Mouse (Mus musculus) adrenal gland, postnatal 10 days (tissue): Measurements from ENCODE around the gene Impg2. TPM values are rescaled to one million over a fixed set of nuclear protein-coding genes. Genes with fewer than 3 reads are reported as not detected.
A peak's percentile ranks its signal among the peaks of the same experiment; 100 is the strongest.

Experiments
- DNase-seq: peaks from one replicate; pipeline ENCODE4 v3.0.0; 2021; ENCODE audit warnings: mixed read lengths
- long read RNA-seq, 2 experiments: library from polyadenylated mRNA; stranded (forward); transcript quantifications; one replicate each; pipeline ENCODE4 v2.0.0; 2021
- total RNA-seq, 2 experiments: library from RNA; stranded (reverse); gene quantifications; 2 replicates each; pipeline ENCODE4 v1.2.3; 2021

Gene Impg2
- 1 to 10 TPM in 1 of 2 experiments, under 1 TPM in 1; 0.30 to 1.1 TPM for total RNA-seq
- long read RNA-seq, experiment 1, result 0 reads
- long read RNA-seq, experiment 2, result 0 reads

DNA sequence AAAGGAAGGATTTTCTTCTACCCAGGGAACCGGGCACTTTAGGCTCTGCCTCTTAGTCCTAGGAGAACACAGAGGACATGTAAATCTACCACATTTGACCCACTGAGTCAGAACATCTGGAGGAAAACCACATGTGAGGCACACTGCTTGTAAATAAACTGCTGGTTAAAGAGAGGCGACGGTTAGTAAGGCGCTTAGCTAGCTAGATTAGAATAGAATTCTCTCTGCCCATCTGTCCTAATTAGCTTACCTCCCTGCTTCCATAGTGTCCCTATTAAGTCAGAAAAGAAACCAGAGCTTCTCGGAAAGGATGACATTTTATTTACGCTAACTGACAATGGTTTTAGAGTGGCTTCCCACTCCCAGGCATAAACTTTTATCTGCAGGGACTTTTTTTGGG lies at the start of gene Impg2:
Gene Impg2, plus strand, starts transcription at position 263 of the 400 bp plus-strand sequence.
- DNase-seq, result no peak

DNA sequence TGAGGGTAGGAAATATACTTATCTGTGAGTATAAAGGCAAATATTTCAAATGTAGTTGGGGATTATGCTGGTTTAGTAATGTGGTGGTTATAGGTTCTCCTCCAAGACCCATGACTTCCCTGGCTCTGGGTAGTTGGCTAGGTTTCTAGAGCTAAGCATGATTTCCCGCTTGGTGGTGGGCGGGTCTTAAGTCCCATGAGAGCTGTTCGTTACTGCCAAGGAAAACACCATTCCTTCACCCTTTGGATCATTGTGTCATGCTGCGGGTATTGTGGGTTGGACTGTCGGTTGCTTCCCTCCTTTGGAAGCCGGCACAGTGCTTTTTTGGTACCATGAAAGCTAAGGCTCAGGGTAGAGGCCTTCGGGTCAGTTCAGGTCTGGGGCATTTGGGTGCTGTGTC lies 40.6 kb upstream of the Impg2 start:
- peak; percentile 16 for DNase-seq

GRCm38 (mm10) chr16:56170247-56170646 lies 33.9 kb upstream of the Impg2 start:
- DNase-seq, result no peak

- peak; percentile 30 for DNase-seq
These were observed 28.1 kb upstream of the Impg2 start for GRCm38 (mm10) chr16:56175867-56176581.

DNA sequence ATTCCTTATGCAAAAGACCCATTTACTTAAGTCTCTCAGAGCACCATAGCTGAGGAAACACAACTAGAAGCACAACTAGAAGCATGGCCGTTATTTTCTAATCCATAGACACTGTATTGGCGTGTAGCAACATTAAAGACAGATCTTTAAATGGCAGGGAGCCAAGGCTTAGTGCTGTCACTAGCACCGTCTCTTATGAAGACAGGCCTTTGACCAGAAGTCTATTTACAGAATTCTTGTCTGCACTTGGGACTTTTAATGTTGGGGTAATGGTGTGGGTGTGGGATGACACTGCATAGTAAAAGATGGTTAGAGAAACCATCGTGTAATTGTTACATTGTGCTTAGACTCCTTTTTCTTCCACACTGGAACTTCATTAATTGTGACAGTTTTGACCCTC lies 17.2 kb upstream of the Impg2 start:
- no peak for DNase-seq

GRCm38 (mm10) chr16:56188198-56188597 lies 15.9 kb upstream of the Impg2 start:
- no peak for DNase-seq

- no peak for DNase-seq
These were observed 8.6 kb downstream of the Impg2 start for GRCm38 (mm10) chr16:56212740-56213139.

DNA sequence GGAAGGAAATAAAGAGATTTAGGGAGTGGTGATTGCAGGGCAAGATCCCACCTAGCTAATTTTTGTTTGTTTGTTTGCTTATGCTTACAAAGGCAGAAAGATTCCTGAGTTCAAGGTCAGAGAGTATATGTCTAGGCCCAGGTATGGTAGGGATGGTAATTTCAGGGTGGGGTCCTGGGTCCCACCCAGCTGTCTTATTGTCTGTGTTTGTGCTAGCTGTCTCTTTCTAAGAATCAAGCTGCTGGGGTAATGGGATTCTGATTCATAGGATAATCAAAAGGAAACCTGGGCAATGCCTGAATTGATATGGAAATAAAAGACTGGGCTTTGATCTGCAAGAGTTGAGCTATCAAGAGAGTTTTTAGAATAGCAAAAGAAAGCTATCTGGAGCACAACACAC lies 23.6 kb downstream of the Impg2 start:
- no peak for DNase-seq

DNA sequence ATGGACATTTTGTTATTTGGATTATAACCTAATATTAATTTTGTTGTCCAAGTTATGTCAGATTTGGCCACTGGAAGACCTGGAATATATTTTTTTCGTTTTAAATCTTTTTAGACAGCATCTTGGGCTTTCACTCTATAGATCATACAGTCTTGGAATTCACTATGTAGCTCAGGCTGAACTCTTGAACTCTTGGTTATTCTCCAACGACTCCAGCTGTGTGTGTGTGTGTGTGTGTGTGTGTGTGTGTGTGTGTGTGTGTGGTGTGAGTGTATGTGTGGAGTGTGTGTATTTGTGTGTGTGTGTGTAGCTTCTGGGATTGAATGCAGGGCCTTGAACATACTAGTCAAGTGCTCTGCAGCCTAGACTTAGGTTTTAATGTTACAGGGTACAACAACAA lies 25.3 kb downstream of the Impg2 start:
- no peak for DNase-seq

- peak; percentile 37 for DNase-seq
These were observed 27.2 kb downstream of the Impg2 start for GRCm38 (mm10) chr16:56231300-56231699.

DNA sequence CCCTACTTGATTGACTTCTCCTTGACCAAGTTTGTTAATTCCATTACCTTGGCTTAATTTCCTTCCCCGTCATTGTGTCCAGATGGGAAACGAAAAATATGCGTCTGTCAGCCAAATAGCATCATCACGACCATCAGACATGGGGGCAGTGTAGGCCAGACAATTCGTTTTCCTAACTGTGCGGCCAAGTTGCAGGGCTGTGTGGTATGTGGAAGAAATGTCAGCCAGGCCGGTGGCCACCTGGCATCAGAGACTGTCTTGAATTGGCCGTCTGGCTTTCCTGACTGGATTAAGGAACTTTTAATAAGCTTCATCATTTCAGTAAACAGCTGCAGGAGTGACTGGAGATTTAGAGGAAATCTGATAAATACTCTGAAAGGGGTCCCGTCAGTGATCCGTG lies 28.6 kb downstream of the Impg2 start:
- no peak for DNase-seq

DNA sequence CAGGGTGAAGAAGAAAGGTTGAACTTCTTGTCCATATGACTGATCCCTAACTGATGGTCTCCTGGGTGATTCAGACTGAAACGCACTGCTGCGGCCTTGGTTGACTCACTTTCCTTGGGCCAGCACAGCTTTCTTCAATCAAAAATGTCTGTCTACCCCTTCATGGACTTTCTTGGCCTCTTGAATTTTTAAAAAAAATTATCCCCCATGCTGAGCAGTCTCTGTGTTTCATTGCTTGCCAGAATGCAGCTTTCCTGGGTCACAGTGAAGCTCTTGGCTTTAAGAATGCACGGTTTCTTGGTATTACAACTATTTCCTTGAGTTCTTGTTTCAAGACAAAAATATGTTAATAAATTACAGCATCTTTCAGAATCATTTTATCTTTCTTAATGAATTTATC lies 41.9 kb downstream of the Impg2 start:
- DNase-seq, result no peak

DNA sequence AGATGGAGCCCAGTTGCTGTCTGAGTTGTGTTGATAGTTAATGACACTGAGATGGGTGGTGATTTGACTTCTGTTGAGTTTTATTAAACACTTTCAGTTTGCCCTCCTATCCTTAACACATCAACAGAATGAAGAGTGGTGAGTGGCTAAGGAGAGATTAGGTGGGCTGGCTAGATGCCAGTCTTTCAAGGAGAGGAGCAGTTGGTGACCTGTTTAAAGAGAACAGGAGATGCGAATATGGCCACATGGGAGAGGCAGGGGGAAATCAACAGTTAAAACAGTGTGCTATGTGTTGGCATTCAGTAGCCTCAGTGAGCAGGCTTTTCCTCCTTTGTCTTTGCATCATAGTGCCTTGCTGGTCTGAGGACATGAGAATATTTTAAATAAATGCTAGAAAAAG lies 69.8 kb downstream of the Impg2 start:
- no peak for DNase-seq

- DNase-seq, result no peak
These were observed 74.9 kb downstream of the Impg2 start for GRCm38 (mm10) chr16:56279060-56279459.

DNA sequence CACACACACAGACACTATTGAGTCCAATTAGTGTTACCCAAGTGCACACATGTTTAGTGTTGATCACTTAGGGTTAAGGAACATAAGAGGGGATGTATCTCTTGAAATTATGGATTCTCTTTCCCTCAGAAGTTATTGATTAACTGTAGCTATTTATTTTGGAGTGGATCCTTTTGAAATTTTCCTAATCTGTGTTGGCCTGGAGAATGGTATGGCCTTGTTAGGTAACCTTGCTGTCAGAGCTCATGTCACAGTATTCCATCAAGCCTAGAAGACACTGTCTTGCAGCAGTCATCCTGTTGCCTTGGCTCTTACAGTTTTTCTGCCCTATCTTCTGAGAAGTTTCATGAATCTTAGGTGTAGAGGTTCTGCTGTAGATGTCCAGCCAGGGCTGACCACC lies 75.6 kb downstream of the Impg2 start:
- no peak for DNase-seq

GRCm38 (mm10) chr16:56281336-56281735 lies 77.2 kb downstream of the Impg2 start:
- DNase-seq, result peak; percentile 7

- DNase-seq, result no peak
These were observed 79.2 kb downstream of the Impg2 start for GRCm38 (mm10) chr16:56283330-56283729.

DNA sequence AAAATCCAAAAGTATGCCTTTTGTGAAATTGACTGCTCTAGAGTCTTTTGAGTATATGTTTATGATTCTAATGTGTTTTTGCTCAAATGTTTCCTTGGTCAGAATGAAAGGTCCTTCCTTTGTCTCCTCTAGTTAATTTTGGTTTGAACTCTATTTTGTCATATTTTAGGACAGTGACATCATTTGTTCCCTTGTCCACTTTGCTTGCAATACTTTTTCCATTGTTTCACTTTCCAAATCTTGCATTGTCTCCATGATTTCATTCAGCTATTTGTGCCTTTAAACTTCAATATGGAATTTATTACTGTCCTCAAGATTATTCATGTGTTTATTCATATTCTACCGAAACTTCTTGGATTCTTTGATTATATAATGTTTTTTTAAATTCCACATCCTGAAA lies 79.8 kb downstream of the Impg2 start:
- no peak for DNase-seq

- DNase-seq, result peak; percentile 12
These were observed 82.0 kb downstream of the Impg2 start for GRCm38 (mm10) chr16:56286076-56286475.

DNA sequence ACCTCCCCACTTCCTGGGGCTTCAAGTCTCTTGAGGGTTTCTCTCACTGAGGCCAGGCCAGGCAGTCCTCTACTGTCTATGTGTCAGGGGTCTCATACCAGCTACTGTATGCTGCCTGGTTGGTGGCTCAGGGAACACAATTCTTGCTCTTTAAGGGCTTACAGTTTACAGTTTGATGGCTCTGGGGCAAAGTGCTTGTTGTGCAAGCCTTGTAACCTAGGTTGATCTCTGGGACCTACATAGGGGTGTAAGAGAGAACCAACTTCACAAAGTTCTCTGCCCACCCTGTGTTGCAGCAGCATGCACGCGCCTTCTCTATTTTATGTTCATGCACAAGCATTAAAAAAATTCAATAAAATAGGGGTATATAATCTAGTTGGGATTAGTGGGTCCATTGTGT lies 82.9 kb downstream of the Impg2 start:
- DNase-seq, result no peak

GRCm38 (mm10) chr16:56294887-56295286 lies 90.8 kb downstream of the Impg2 start:
- no peak for DNase-seq

GRCm38 (mm10) chr16:56295888-56296648 lies 92.0 kb downstream of the Impg2 start:
- no peak for DNase-seq

DNA sequence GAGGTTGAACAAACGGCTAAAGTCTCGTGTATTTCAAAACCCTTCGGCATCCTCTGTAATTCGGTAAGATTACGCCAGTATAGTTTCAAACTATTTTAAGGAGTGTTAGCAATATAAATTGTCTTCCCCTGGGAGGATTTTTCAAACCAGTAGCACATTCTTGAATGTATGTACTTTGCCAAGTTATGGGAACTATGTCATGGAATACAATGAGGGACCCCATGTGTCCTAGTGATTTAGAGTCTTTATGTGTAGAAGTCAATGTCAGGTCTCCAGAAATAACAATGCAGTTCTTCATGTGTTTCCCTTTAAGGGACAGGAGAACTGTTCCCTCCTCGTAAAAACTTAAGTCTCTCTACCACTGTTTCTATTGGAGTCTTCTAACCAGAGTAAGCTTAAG lies 94.1 kb downstream of the Impg2 start:
- DNase-seq, result no peak

GRCm38 (mm10) chr16:56298836-56299235 lies 94.7 kb downstream of the Impg2 start:
- no peak for DNase-seq
